Mouse (Mus musculus) B cell, adult 2 months (primary cell): ENCODE results near the gene Ptprt.

Source experiments
- DNase-seq, 2 experiments: peaks; one replicate each; pipeline ENCODE4 v3.0.0; 2022

Gene Ptprt

GRCm38 (mm10) chr2:162660941-162661386 lies at the start of gene Ptprt:
Ptprt (minus strand) TSS chr2:162661147.
- no peak for DNase-seq

- no peak for DNase-seq
Measured at GRCm38 (mm10) chr2:162710443-162710842, 49.5 kb upstream of the Ptprt start.

GRCm38 (mm10) chr2:162699691-162700090 lies 38.7 kb upstream of the Ptprt start:
- DNase-seq, result no peak

GRCm38 (mm10) chr2:162699036-162699435 lies 38.1 kb upstream of the Ptprt start:
- no peak for DNase-seq

GRCm38 (mm10) chr2:162698068-162698467 lies 37.1 kb upstream of the Ptprt start:
- DNase-seq, result no peak

- DNase-seq, result no peak
Measured at GRCm38 (mm10) chr2:162697151-162697550, 36.2 kb upstream of the Ptprt start.

- no peak for DNase-seq
Measured at GRCm38 (mm10) chr2:162692143-162692542, 31.2 kb upstream of the Ptprt start.

GRCm38 (mm10) chr2:162682674-162683073 lies 21.7 kb upstream of the Ptprt start:
- no peak for DNase-seq

- DNase-seq, result no peak
Measured at GRCm38 (mm10) chr2:162662431-162662970, 1.6 kb upstream of the Ptprt start.

GRCm38 (mm10) chr2:162661733-162662132 lies 786 bp upstream of the Ptprt start:
- DNase-seq, result no peak

GRCm38 (mm10) chr2:162660231-162660940 lies 561 bp downstream of the Ptprt start:
- no peak for DNase-seq

- peak; percentile 16 to 18 for DNase-seq
Measured at GRCm38 (mm10) chr2:162658997-162659396, 1.9 kb downstream of the Ptprt start.

GRCm38 (mm10) chr2:162657541-162657940 lies 3.4 kb downstream of the Ptprt start:
- no peak for DNase-seq

- DNase-seq, result no peak
Measured at GRCm38 (mm10) chr2:162654416-162654815, 6.5 kb downstream of the Ptprt start.

- DNase-seq, result no peak
Measured at GRCm38 (mm10) chr2:162638676-162639075, 22.3 kb downstream of the Ptprt start.

- no peak for DNase-seq
Measured at GRCm38 (mm10) chr2:162637537-162637936, 23.4 kb downstream of the Ptprt start.

GRCm38 (mm10) chr2:162636387-162637009 lies 24.4 kb downstream of the Ptprt start:
- DNase-seq, result no peak

GRCm38 (mm10) chr2:162634901-162635300 lies 26.0 kb downstream of the Ptprt start:
- DNase-seq, result no peak

- DNase-seq, result no peak
Measured at GRCm38 (mm10) chr2:162626076-162626475, 34.9 kb downstream of the Ptprt start.

- no peak for DNase-seq
Measured at GRCm38 (mm10) chr2:162624707-162625106, 36.2 kb downstream of the Ptprt start.

GRCm38 (mm10) chr2:162614256-162614655 lies 46.7 kb downstream of the Ptprt start:
- DNase-seq, result no peak

GRCm38 (mm10) chr2:162613480-162613879 lies 47.5 kb downstream of the Ptprt start:
- DNase-seq, result no peak

GRCm38 (mm10) chr2:162602721-162603120 lies 58.2 kb downstream of the Ptprt start:
- DNase-seq, result no peak

GRCm38 (mm10) chr2:162591388-162591787 lies 69.6 kb downstream of the Ptprt start:
- no peak for DNase-seq
